Mouse (Mus musculus) liver, adult 2 months (tissue): Measurements from ENCODE around the gene Olfr1336. TPM values are rescaled to one million over a fixed set of nuclear protein-coding genes. Genes with fewer than 3 reads are reported as not detected.

ENCODE experiments used
- DNase-seq: peaks from one replicate; pipeline ENCODE4 v3.0.0-alpha.2; 2011; ENCODE audit warnings: low read depth, low spot score; ENCODE audit errors: extremely low read depth
- H3K27ac ChIP-seq: fragments of 200-500 bp; replicated peaks from 2 replicates; pipeline ENCODE4 v1.5.1; 2012; ENCODE audit warnings: low read depth, mild to moderate bottlenecking, control low read depth, inconsistent platforms, low read length; ENCODE audit not compliant: insufficient read depth
- H3K27me3 ChIP-seq: fragments of 200-500 bp; 2 replicates; pipeline ENCODE4 v1.6.1; 2012; ENCODE audit warnings: mild to moderate bottlenecking, moderate library complexity, low read length, inconsistent platforms; ENCODE audit not compliant: control insufficient read depth, insufficient read depth
- H3K36me3 ChIP-seq: fragments of 200-500 bp; 2 replicates; pipeline ENCODE4 v1.6.1; 2012; ENCODE audit warnings: low read length, inconsistent platforms; ENCODE audit not compliant: control insufficient read depth, insufficient read depth
- H3K4me1 ChIP-seq: fragments of 200-500 bp; 2 replicates; pipeline ENCODE4 v1.6.1; 2011; ENCODE audit warnings: low read length; ENCODE audit not compliant: control insufficient read depth, insufficient read depth
- H3K4me3 ChIP-seq: fragments of 200-500 bp; 2 replicates; pipeline ENCODE4 v1.5.1; 2011; ENCODE audit warnings: low read depth, mild to moderate bottlenecking, control low read depth, low read length, moderate library complexity; ENCODE audit not compliant: insufficient read depth
- H3K79me2 ChIP-seq: fragments of 200-500 bp; 2 replicates; pipeline ENCODE4 v1.6.1; 2012; ENCODE audit warnings: inconsistent platforms, mild to moderate bottlenecking, low read length, moderate library complexity; ENCODE audit not compliant: control insufficient read depth, insufficient read depth
- H3K9ac ChIP-seq: fragments of 200-500 bp; 2 replicates; pipeline ENCODE4 v1.6.1; 2012; ENCODE audit warnings: low read depth, mild to moderate bottlenecking, control low read depth, inconsistent platforms, low read length
- CTCF ChIP-seq: fragments of 200-500 bp; IDR thresholded peaks from 2 replicates; pipeline ENCODE4 v1.5.1; 2011; ENCODE audit warnings: low read depth, low read length, control low read depth
- POLR2A ChIP-seq: fragments of 200-500 bp; IDR thresholded peaks from 2 replicates; pipeline ENCODE4 v1.6.1; 2011; ENCODE audit warnings: low read length, control low read depth; ENCODE audit not compliant: insufficient read depth; ENCODE audit errors: extremely low read depth
- WGBS: fragments of 180-500 bp; shearing (Covaris S2); methylation state at CpG from one replicate; pipeline ENCODE4 v1.1.7; 2018; 5-methylcytosine and 5-hydroxymethylcytosine counted together
- polyA plus RNA-seq: library from polyadenylated mRNA; depleted of rRNA; stranded (reverse); fragments of >200 nt; gene quantifications from 2 replicates; pipeline ENCODE4 v1.2.3, GENCODE M21; 2012; rRNA removed
- total RNA-seq: library from RNA; depleted of rRNA; stranded (reverse); fragments of >200 nt; gene quantifications from 2 replicates; pipeline ENCODE4 v1.2.3, GENCODE M21; 2014; rRNA removed

Olfr1336 gene
- total and polyA plus RNA-seq, 2 experiments = not detected

- Histone ChIP-seq H3K79me2 (no peaks in the 10 kb centered on the region), H3K27ac (no peak within 1 kb of the TSS), H3K36me3 (no peaks in the 10 kb centered on the region), H3K4me1 (no peaks in the 10 kb centered on the region), H3K4me3 (no peak within 1 kb of the TSS), H3K27me3 (no peaks in the 10 kb centered on the region), H3K9ac (no peak within 1 kb of the TSS)
- WGBS = 8% methylated on average over 2 of the region's 2 CpGs
- no peak for DNase-seq
- TF ChIP-seq CTCF = no peak
- TF ChIP-seq POLR2A = no peak
Measured at GRCm38 (mm10) chr7:6486841-6487240, 30.9 kb downstream of the Olfr1336 start, which contains the start of gene Olfr5. TSS of gene Olfr5 (minus strand) at chr7:6486941.

- Histone ChIP-seq H3K4me1 (no peaks in the 10 kb centered on the region), H3K36me3 (no peaks in the 10 kb centered on the region), H3K79me2 (no peaks in the 10 kb centered on the region), H3K27me3 (no peaks in the 10 kb centered on the region), H3K9ac (no peak within 1 kb of the TSS), H3K4me3 (no peak within 1 kb of the TSS), H3K27ac (no peak within 1 kb of the TSS)
- DNase-seq = no peak
- TF ChIP-seq CTCF = no peak
- no peak for TF ChIP-seq POLR2A
- 43% methylated on average over 1 of the region's 1 CpGs for WGBS
Measured at GRCm38 (mm10) chr7:6499655-6500054, 43.7 kb downstream of the Olfr1336 start, which contains the start of gene Olfr1347. TSS of gene Olfr1347 (minus strand) at chr7:6499755.

- 76% methylated on average over 1 of the region's 1 CpGs for WGBS
- no peak within 1 kb of the TSS for H3K4me3 ChIP-seq
- no peak within 1 kb of the TSS for H3K9ac ChIP-seq
Measured at GRCm38 (mm10) chr7:6508648-6509047, 52.7 kb downstream of the Olfr1336 start, which contains the start of gene Olfr1348. TSS of gene Olfr1348 (minus strand) at chr7:6508748.

More at GRCm38 (mm10) chr7:6508648-6509047, 52.7 kb downstream of the Olfr1336 start, which contains the start of gene Olfr1348:
- Histone ChIP-seq H3K36me3 (no peaks in the 10 kb centered on the region), H3K27ac (no peak within 1 kb of the TSS), H3K4me1 (no peaks in the 10 kb centered on the region), H3K79me2 (no peaks in the 10 kb centered on the region), H3K27me3 (no peaks in the 10 kb centered on the region)
- DNase-seq = no peak
- no peak for TF ChIP-seq CTCF
- TF ChIP-seq POLR2A = no peak

Other genes starting within 250 kb of the Olfr1336 start
- gene Zscan5b, start 233.9 kb upstream of the Olfr1336 start, total RNA-seq = not detected in 2 replicates
- gene Zscan5b, start 233.9 kb upstream of the Olfr1336 start, polyA plus RNA-seq = not detected in 2 replicates
- not detected in 2 replicates for gene Epp13, start 203.5 kb upstream of the Olfr1336 start, total RNA-seq
- gene Epp13, start 203.5 kb upstream of the Olfr1336 start, polyA plus RNA-seq = not detected in 2 replicates
- 1.5 and 1.6 TPM in 2 replicates for gene Zfp667, start 169.6 kb upstream of the Olfr1336 start, total RNA-seq
- gene Zfp667, start 169.6 kb upstream of the Olfr1336 start, polyA plus RNA-seq = 0.21 and 0.43 TPM in 2 replicates
- gene Zfp583, start 124.9 kb upstream of the Olfr1336 start, total RNA-seq = 0.27 and 0.28 TPM in 2 replicates
- gene Zfp583, start 124.9 kb upstream of the Olfr1336 start, polyA plus RNA-seq = 0.05 TPM in 1 of 2 replicates, not detected in the other
- under 0.01 and 0.07 TPM in 2 replicates for gene Gm3854, start 112.4 kb upstream of the Olfr1336 start, total RNA-seq
- not detected in 2 replicates for gene Gm3854, start 112.4 kb upstream of the Olfr1336 start, polyA plus RNA-seq
- gene Zfp78, start 92.9 kb upstream of the Olfr1336 start, total RNA-seq = 0.74 and 1.3 TPM in 2 replicates
- gene Zfp78, start 92.9 kb upstream of the Olfr1336 start, polyA plus RNA-seq = 0.21 and 0.68 TPM in 2 replicates
- gene Zfp28, start 72.9 kb upstream of the Olfr1336 start, total RNA-seq = 1.2 and 1.9 TPM in 2 replicates
- gene Zfp28, start 72.9 kb upstream of the Olfr1336 start, polyA plus RNA-seq = 0.21 and 0.51 TPM in 2 replicates
- not detected in 2 replicates for gene Smim17, start 57.5 kb upstream of the Olfr1336 start, total RNA-seq
- gene Smim17, start 57.5 kb upstream of the Olfr1336 start, polyA plus RNA-seq = not detected in 2 replicates
- not detected in 2 replicates for gene Gm20715, start 45.9 kb upstream of the Olfr1336 start, total RNA-seq
- gene Gm20715, start 45.9 kb upstream of the Olfr1336 start, polyA plus RNA-seq = not detected in 2 replicates
- gene Olfr1344, start 17.5 kb upstream of the Olfr1336 start, total RNA-seq = not detected in 2 replicates
- gene Olfr1344, start 17.5 kb upstream of the Olfr1336 start, polyA plus RNA-seq = not detected in 2 replicates
- not detected in 2 replicates for gene Olfr1346, start 10.9 kb downstream of the Olfr1336 start, total RNA-seq
- not detected in 2 replicates for gene Olfr1346, start 10.9 kb downstream of the Olfr1336 start, polyA plus RNA-seq
- gene Olfr5, start 30.8 kb downstream of the Olfr1336 start, total RNA-seq = not detected in 2 replicates
- not detected in 2 replicates for gene Olfr5, start 30.8 kb downstream of the Olfr1336 start, polyA plus RNA-seq
- gene Olfr1347, start 43.6 kb downstream of the Olfr1336 start, total RNA-seq = not detected in 2 replicates
- gene Olfr1347, start 43.6 kb downstream of the Olfr1336 start, polyA plus RNA-seq = not detected in 2 replicates
- gene Olfr1348, start 52.6 kb downstream of the Olfr1336 start, total RNA-seq = not detected in 2 replicates
- not detected in 2 replicates for gene Olfr1348, start 52.6 kb downstream of the Olfr1336 start, polyA plus RNA-seq
- gene Olfr1349, start 66.8 kb downstream of the Olfr1336 start, total RNA-seq = not detected in 2 replicates
- not detected in 2 replicates for gene Olfr1349, start 66.8 kb downstream of the Olfr1336 start, polyA plus RNA-seq
- gene Olfr1350, start 108.7 kb downstream of the Olfr1336 start, total RNA-seq = not detected in 2 replicates
- not detected in 2 replicates for gene Olfr1350, start 108.7 kb downstream of the Olfr1336 start, polyA plus RNA-seq
- gene Zim1, start 240.3 kb downstream of the Olfr1336 start, total RNA-seq = under 0.01 and 0.07 TPM in 2 replicates
- gene Zim1, start 240.3 kb downstream of the Olfr1336 start, polyA plus RNA-seq = 0.01 TPM in 1 of 2 replicates, not detected in the other